ENCODE assay signal across 19 mouse cellular contexts in genomic region chr5:148380246-148380504, GRCm38 (mm10).
"Had no signal": no experiment of that assay in that cellular context is flagged by ENCODE, and none has a peak within 500 bp of the region (broad histone marks: within the 10 kb centered on the region; RNA-seq: fewer than 3 reads in every experiment).

No protein-coding gene starts in this region.

- H3K9ac ChIP-seq: heart, embryonic 12.5 days; hindbrain, embryonic 13.5 days; hindbrain, embryonic 15.5 days; limb, embryonic 13.5 days; limb, embryonic 15.5 days; liver, embryonic 12.5 days had no signal

- DNase-seq: gastrocnemius, postnatal 14 days; gastrocnemius, postnatal 36 days; heart, postnatal 10 days; kidney, adult 18-20 months; kidney, adult 8-10 months; kidney, postnatal 14 days; kidney, postnatal 36 days; layer of hippocampus, adult 9-11 months; layer of hippocampus, postnatal 36 days; left cerebral cortex, postnatal 4 days had no signal

- H3K9me3 ChIP-seq: hindbrain, embryonic 13.5 days; hindbrain, embryonic 15.5 days; limb, embryonic 15.5 days had no signal

- H3K4me2 ChIP-seq: heart, embryonic 12.5 days; hindbrain, embryonic 13.5 days; hindbrain, embryonic 15.5 days; limb, embryonic 13.5 days; limb, embryonic 15.5 days; liver, embryonic 12.5 days had no signal

- ATAC-seq: hindbrain, postnatal 0 days; intestine, postnatal 0 days had no signal

- H3K36me3 ChIP-seq: hindbrain, embryonic 13.5 days; hindbrain, embryonic 15.5 days had no signal

- H3K4me3 ChIP-seq: heart, embryonic 10.5 days; heart, embryonic 12.5 days; hindbrain, embryonic 13.5 days; hindbrain, embryonic 15.5 days; limb, embryonic 13.5 days; limb, embryonic 15.5 days; liver, embryonic 12.5 days had no signal

- H3K27ac ChIP-seq: heart, embryonic 10.5 days; hindbrain, embryonic 13.5 days; hindbrain, embryonic 15.5 days; hindbrain, postnatal 0 days; limb, embryonic 13.5 days; limb, embryonic 15.5 days; liver, embryonic 12.5 days had no signal

- H3K27me3 ChIP-seq: heart, embryonic 12.5 days; hindbrain, embryonic 13.5 days; hindbrain, embryonic 15.5 days; limb, embryonic 13.5 days; limb, embryonic 15.5 days; liver, embryonic 12.5 days had no signal
